8 mouse cellular contexts compared by ENCODE assay signal in genomic region chr2:152105318-152106224, GRCm38 (mm10). TPM values are rescaled to one million over a fixed set of nuclear protein-coding genes. Genes with fewer than 3 reads are reported as not detected.
DNase-seq lines count a peak whose midpoint lies in the region; ATAC-seq and TF ChIP-seq lines count a peak whose summit lies in the region.

Gene Srxn1, plus strand, starts transcription at chr2:152105516.

- WGBS in forebrain, embryonic 12.5 days: under 1% methylated on average over 75 of the region's 84 CpGs
- 1% methylated on average over 84 of the region's 84 CpGs for WGBS in heart, embryonic 16.5 days
- WGBS in liver, embryonic 16.5 days (ENCODE audit: insufficient replicate concordance): 1% methylated on average over 83 of the region's 84 CpGs
- 1% methylated on average over 83 of the region's 84 CpGs for WGBS in neural tube, embryonic 12.5 days
- 1% methylated on average over 69 of the region's 84 CpGs for WGBS in stomach, postnatal 0 days

- DNase-seq in kidney, postnatal 36 days: peak; percentile 90 to 91
- DNase-seq in stomach, postnatal 0 days (ENCODE audit: low spot score): peak; percentile 92

- TF ChIP-seq EP300 in ES-Bruce4 (IDR thresholded peaks at IDR 0.05; ENCODE audit: insufficient read depth, low read depth, low read length): peak; percentile 68
- no peak for TF ChIP-seq EP300 in stomach, postnatal 0 days (optimal IDR thresholded peaks at IDR 0.05)

- H3K9me3 ChIP-seq in ES-Bruce4 (replicated peaks; ENCODE audit: control insufficient read depth, insufficient read depth, low read length, poor library complexity, severe bottlenecking): no peaks in the 10 kb centered on the region
- no peaks in the 10 kb centered on the region for H3K9me3 ChIP-seq in forebrain, embryonic 12.5 days
- H3K9me3 ChIP-seq in heart, embryonic 16.5 days (replicated peaks; ENCODE audit: control insufficient read depth, low read length): 0 out of 2 replicates have a peak, but pooled peaks cover 2% of the 10 kb centered on the region
- H3K9me3 ChIP-seq in liver, embryonic 16.5 days (replicated peaks; ENCODE audit: control insufficient read depth, low read length): no peaks in the 10 kb centered on the region
- H3K9me3 ChIP-seq in neural tube, embryonic 12.5 days: no peaks in the 10 kb centered on the region
- H3K9me3 ChIP-seq in stomach, postnatal 0 days (ENCODE audit: control insufficient read depth, low read length): no peaks in the 10 kb centered on the region

- H3K4me3 ChIP-seq in ES-Bruce4 (ENCODE audit: low read depth, low read length): peak within 1 kb of the TSS; percentile 62
- peak within 1 kb of the TSS; percentile 68 for H3K4me3 ChIP-seq in forebrain, embryonic 12.5 days (replicated peaks)
- H3K4me3 ChIP-seq in heart, embryonic 16.5 days (ENCODE audit: low read length): peak within 1 kb of the TSS; percentile 62
- H3K4me3 ChIP-seq in liver, embryonic 16.5 days (ENCODE audit: low read depth, low read length): peak within 1 kb of the TSS; percentile 78
- H3K4me3 ChIP-seq in neural tube, embryonic 12.5 days: peak within 1 kb of the TSS; percentile 61
- H3K4me3 ChIP-seq in stomach, postnatal 0 days (ENCODE audit: low read depth, low read length): peak within 1 kb of the TSS; percentile 70

- H3K4me1 ChIP-seq in ES-Bruce4 (ENCODE audit: control insufficient read depth, insufficient read depth, low read length): no peaks in the 10 kb centered on the region
- H3K4me1 ChIP-seq in forebrain, embryonic 12.5 days: peaks cover 12% of the 10 kb centered on the region
- peaks cover 2% of the 10 kb centered on the region; the same call in 1 of the 2 replicates for H3K4me1 ChIP-seq in heart, embryonic 16.5 days (ENCODE audit: control insufficient read depth, insufficient read depth, low read length)
- peaks cover 14% of the 10 kb centered on the region for H3K4me1 ChIP-seq in liver, embryonic 16.5 days (ENCODE audit: control insufficient read depth, low read depth, low read length)
- peaks cover 32% of the 10 kb centered on the region for H3K4me1 ChIP-seq in neural tube, embryonic 12.5 days
- 0 out of 2 replicates have a peak, but pooled peaks cover 2% of the 10 kb centered on the region for H3K4me1 ChIP-seq in stomach, postnatal 0 days (replicated peaks; ENCODE audit: control insufficient read depth, insufficient read depth)

- H3K4me2 ChIP-seq in forebrain, embryonic 12.5 days: peak within 1 kb of the TSS; percentile 80
- H3K4me2 ChIP-seq in heart, embryonic 16.5 days (ENCODE audit: low read depth, low read length): peak within 1 kb of the TSS; percentile 65
- H3K4me2 ChIP-seq in liver, embryonic 16.5 days (ENCODE audit: low read depth, low read length): peak within 1 kb of the TSS; percentile 84
- peak within 1 kb of the TSS; percentile 82 for H3K4me2 ChIP-seq in neural tube, embryonic 12.5 days (replicated peaks)
- H3K4me2 ChIP-seq in stomach, postnatal 0 days (replicated peaks; ENCODE audit: low read depth): peak within 1 kb of the TSS; percentile 85

- peak within 1 kb of the TSS; percentile 72 for H3K9ac ChIP-seq in ES-Bruce4 (ENCODE audit: low read depth, poor library complexity, severe bottlenecking)
- H3K9ac ChIP-seq in forebrain, embryonic 12.5 days: peak within 1 kb of the TSS; percentile 80
- H3K9ac ChIP-seq in heart, embryonic 16.5 days (ENCODE audit: low read length): peak within 1 kb of the TSS; percentile 74
- H3K9ac ChIP-seq in liver, embryonic 16.5 days (ENCODE audit: low read depth, low read length): peak within 1 kb of the TSS; percentile 86
- H3K9ac ChIP-seq in neural tube, embryonic 12.5 days: peak within 1 kb of the TSS; percentile 73
- H3K9ac ChIP-seq in stomach, postnatal 0 days (ENCODE audit: low read length): peak within 1 kb of the TSS; percentile 91

- peak; percentile 18 for TF ChIP-seq POLR2A in ES-Bruce4 (IDR thresholded peaks at IDR 0.05; ENCODE audit: insufficient read depth, low read length)

- peaks cover 9% of the 10 kb centered on the region for H3K36me3 ChIP-seq in ES-Bruce4 (ENCODE audit: control insufficient read depth, insufficient read depth, low read length, poor library complexity, severe bottlenecking)
- peaks cover 6% of the 10 kb centered on the region; the same call in 1 of the 2 replicates for H3K36me3 ChIP-seq in forebrain, embryonic 12.5 days (replicated peaks)
- no peaks in the 10 kb centered on the region for H3K36me3 ChIP-seq in heart, embryonic 16.5 days (ENCODE audit: control insufficient read depth, insufficient read depth)
- peaks cover 6% of the 10 kb centered on the region; the same call in 1 of the 2 replicates for H3K36me3 ChIP-seq in liver, embryonic 16.5 days (ENCODE audit: control insufficient read depth, insufficient read depth)
- H3K36me3 ChIP-seq in neural tube, embryonic 12.5 days: 0 out of 2 replicates have a peak, but pooled peaks cover 6% of the 10 kb centered on the region
- no peaks in the 10 kb centered on the region for H3K36me3 ChIP-seq in stomach, postnatal 0 days (ENCODE audit: control insufficient read depth, insufficient read depth, low read length)

- peak; percentile 89 for ATAC-seq in cerebellum, adult (ENCODE audit: insufficient number of reproducible peaks, low FRiP score, low TSS enrichment)
- ATAC-seq in forebrain, embryonic 12.5 days (ENCODE audit: low FRiP score): peak; percentile 88
- peak; percentile 87 for ATAC-seq in heart, embryonic 16.5 days (replicated peaks; ENCODE audit: extremely low read depth, insufficient read depth, low FRiP score)
- ATAC-seq in liver, embryonic 16.5 days (ENCODE audit: low read depth): peak; percentile 97
- peak; percentile 88 for ATAC-seq in neural tube, embryonic 12.5 days (ENCODE audit: low FRiP score, low read depth)
- peak; percentile 96 for ATAC-seq in stomach, postnatal 0 days (ENCODE audit: low FRiP score, low TSS enrichment)

- H3K27ac ChIP-seq in ES-Bruce4 (ENCODE audit: insufficient read depth, low read length): no peak within 1 kb of the TSS
- no peak within 1 kb of the TSS for H3K27ac ChIP-seq in forebrain, embryonic 12.5 days
- 0 out of 2 replicates have a peak within 1 kb of the TSS, but pooled peaks have one; percentile 27 for H3K27ac ChIP-seq in heart, embryonic 16.5 days (ENCODE audit: low read length)
- H3K27ac ChIP-seq in liver, embryonic 16.5 days (ENCODE audit: low read length): peak within 1 kb of the TSS; percentile 93
- H3K27ac ChIP-seq in neural tube, embryonic 12.5 days: peak within 1 kb of the TSS; percentile 33; the same call in 1 of the 2 replicates
- peak within 1 kb of the TSS; percentile 79 for H3K27ac ChIP-seq in stomach, postnatal 0 days (replicated peaks)

- H3K27me3 ChIP-seq in ES-Bruce4 (ENCODE audit: control insufficient read depth, insufficient read depth, low read length, poor library complexity, severe bottlenecking): no peaks in the 10 kb centered on the region
- peaks cover 17% of the 10 kb centered on the region; the same call in 1 of the 2 replicates for H3K27me3 ChIP-seq in forebrain, embryonic 12.5 days
- peaks cover 3% of the 10 kb centered on the region for H3K27me3 ChIP-seq in heart, embryonic 16.5 days (ENCODE audit: control insufficient read depth, insufficient read depth, low read length)
- H3K27me3 ChIP-seq in liver, embryonic 16.5 days (ENCODE audit: control insufficient read depth, insufficient read depth, low read depth, low read length): peaks cover 13% of the 10 kb centered on the region
- no peaks in the 10 kb centered on the region; the same call in 1 of the 2 replicates for H3K27me3 ChIP-seq in neural tube, embryonic 12.5 days (replicated peaks)
- H3K27me3 ChIP-seq in stomach, postnatal 0 days (ENCODE audit: control insufficient read depth, insufficient read depth, low read length): no peaks in the 10 kb centered on the region

- no peak for TF ChIP-seq CTCF in ES-Bruce4 (IDR thresholded peaks at IDR 0.05; ENCODE audit: low read depth, low read length)
- TF ChIP-seq CTCF in stomach, postnatal 0 days (IDR thresholded peaks at IDR 0.05; ENCODE audit: low read depth): peak; percentile 77

RNA-seq across cellular contexts. Expression of gene Srxn1, which starts in this region (rescaled TPM):
- 18.1 TPM in 2 replicates for polyA plus RNA-seq in ES-Bruce4 (2011; ENCODE audit: insufficient read depth, insufficient read length, low read depth, missing spikeins)
- 12.0 and 12.9 TPM in 2 replicates for polyA plus RNA-seq in forebrain, embryonic 12.5 days (2016; fragmentation: Nextera tagmentation; extraction: Ambion mirVana)
- 7.6 and 10.3 TPM in 2 replicates for polyA plus RNA-seq in heart, embryonic 16.5 days (2015; fragmentation: Nextera tagmentation; extraction: Ambion mirVana)
- 8.8 and 9.4 TPM in 2 replicates for polyA plus RNA-seq in liver, embryonic 16.5 days (2015; fragmentation: Nextera tagmentation; extraction: Ambion mirVana)
- polyA plus RNA-seq in neural tube, embryonic 12.5 days (2016; fragmentation: Nextera tagmentation; extraction: Ambion mirVana): 19.5 and 20.2 TPM in 2 replicates
- 28.4 and 31.4 TPM in 2 replicates for polyA plus RNA-seq in stomach, postnatal 0 days (2015; fragmentation: Nextera tagmentation; extraction: Ambion mirVana)

Comparison
In these comparisons a context has a peak if more than half of its experiments do, and no peak if none do; other contexts are left out.
1. H3K27ac ChIP-seq: peak in heart, embryonic 16.5 days (single experiment), liver, embryonic 16.5 days (single experiment), neural tube, embryonic 12.5 days (single experiment) and stomach, postnatal 0 days (single experiment); none in ES-Bruce4 (single experiment) and forebrain, embryonic 12.5 days (single experiment).
2. Peak in every context shown above with its lines, with median percentiles within 50 percentile points of each other: H3K4me3 ChIP-seq, H3K9ac ChIP-seq, ATAC-seq and H3K4me2 ChIP-seq.